Mouse (Mus musculus) kidney, adult 2 months (tissue): ENCODE results near the gene Ctu2. TPM values are rescaled to one million over a fixed set of nuclear protein-coding genes. Genes with fewer than 3 reads are reported as not detected.

Experiments
- DNase-seq: peaks from one replicate; pipeline ENCODE4 v3.0.0; 2021
- H3K27ac ChIP-seq: fragments of 200-500 bp; 2 replicates; pipeline ENCODE4 v1.5.1; 2012; ENCODE audit warnings: low read depth, low read length, control low read depth, inconsistent platforms; ENCODE audit not compliant: insufficient read depth
- H3K27me3 ChIP-seq: fragments of 200-500 bp; replicated peaks from 2 replicates; pipeline ENCODE4 v1.6.1; 2012; ENCODE audit warnings: mild to moderate bottlenecking, moderate library complexity, low read length, inconsistent platforms; ENCODE audit not compliant: control insufficient read depth, insufficient read depth
- H3K36me3 ChIP-seq: fragments of 200-500 bp; 2 replicates; pipeline ENCODE4 v1.6.1; 2012; ENCODE audit warnings: mild to moderate bottlenecking, moderate library complexity, low read length, inconsistent platforms; ENCODE audit not compliant: control insufficient read depth, insufficient read depth
- H3K4me1 ChIP-seq: fragments of 200-500 bp; 2 replicates; pipeline ENCODE4 v1.6.1; 2011; ENCODE audit warnings: low read length; ENCODE audit not compliant: control insufficient read depth, insufficient read depth
- H3K4me3 ChIP-seq: fragments of 200-500 bp; 2 replicates; pipeline ENCODE4 v1.5.1; 2011; ENCODE audit warnings: mild to moderate bottlenecking, low read depth, low read length, control low read depth; ENCODE audit not compliant: insufficient read depth
- CTCF ChIP-seq: fragments of 200-500 bp; conservative IDR thresholded peaks from 2 replicates; pipeline ENCODE4 v1.5.1; 2011; ENCODE audit warnings: low read depth, mild to moderate bottlenecking, control low read depth, low read length, moderate library complexity, mixed read lengths; ENCODE audit not compliant: insufficient read depth, insufficient read length
- POLR2A ChIP-seq: fragments of 200-500 bp; IDR thresholded peaks from one replicate; pipeline ENCODE4 v1.6.1; 2011; ENCODE audit warnings: low read depth, low read length, control low read depth
- WGBS: fragments of 180-500 bp; shearing (Covaris S2); methylation state at CpG from one replicate; pipeline ENCODE4 v1.1.7; 2018; 5-methylcytosine and 5-hydroxymethylcytosine counted together
- polyA plus RNA-seq: library from polyadenylated mRNA; depleted of rRNA; stranded (reverse); fragments of >200 nt; gene quantifications from 2 replicates; pipeline ENCODE4 v1.2.3, GENCODE M21; 2012

Gene Ctu2
- polyA plus RNA-seq, 1 experiment, result 21.1 TPM

- WGBS, result 29% methylated on average over 18 of the region's 18 CpGs
- peak overlapping the region; percentile 83 for H3K4me3 ChIP-seq
- peak overlapping the region; percentile 78 for H3K27ac ChIP-seq
- H3K27me3 ChIP-seq, result no peaks in the 10 kb centered on the region
- TF ChIP-seq POLR2A, result no peak
- TF ChIP-seq CTCF, result no peak
- DNase-seq, result peak; percentile 60
- H3K4me1 ChIP-seq, result peaks cover 10% of the 10 kb centered on the region; the same call in 1 of the 2 replicates
- H3K36me3 ChIP-seq, result no peaks in the 10 kb centered on the region
Measured at GRCm38 (mm10) chr8:122431694-122432442, 44.1 kb upstream of the Ctu2 start.

GRCm38 (mm10) chr8:122432443-122433268, 43.3 kb upstream of the Ctu2 start, which contains the start of gene Cyba:
Gene Cyba, minus strand, starts transcription at chr8:122432930.
- H3K27me3 ChIP-seq, result no peaks in the 10 kb centered on the region
- peak; percentile 89 for DNase-seq
- peak within 1 kb of the TSS; percentile 83 for H3K4me3 ChIP-seq
- peaks cover 10% of the 10 kb centered on the region; the same call in 1 of the 2 replicates for H3K4me1 ChIP-seq
- TF ChIP-seq CTCF, result no peak
- TF ChIP-seq POLR2A, result peak; percentile 72
- 6% methylated on average over 45 of the region's 45 CpGs for WGBS
- H3K36me3 ChIP-seq, result no peaks in the 10 kb centered on the region
- peak within 1 kb of the TSS; percentile 78 for H3K27ac ChIP-seq

- no peak for DNase-seq
- WGBS, result 58% methylated on average over 11 of the region's 11 CpGs
- no peak for TF ChIP-seq POLR2A
- no peak; the same call in 1 of the 2 replicates for TF ChIP-seq CTCF
- Histone ChIP-seq H3K36me3 (no peaks in the 10 kb centered on the region), H3K4me1 (peaks cover 10% of the 10 kb centered on the region; the same call in 1 of the 2 replicates), H3K27me3 (no peaks in the 10 kb centered on the region), H3K27ac (no peak overlapping the region; the same call in 1 of the 2 replicates), H3K4me3 (no peak overlapping the region)
Measured at GRCm38 (mm10) chr8:122433269-122433905, 42.6 kb upstream of the Ctu2 start.

GRCm38 (mm10) chr8:122435375-122435774, 40.6 kb upstream of the Ctu2 start:
- Histone ChIP-seq H3K4me1 (peaks cover 3% of the 10 kb centered on the region; the same call in 1 of the 2 replicates), H3K27ac (no peak overlapping the region), H3K4me3 (no peak overlapping the region), H3K27me3 (no peaks in the 10 kb centered on the region), H3K36me3 (no peaks in the 10 kb centered on the region)
- TF ChIP-seq CTCF, result 0 out of 2 replicates have a peak, but pooled peaks have one; percentile 28
- no peak for TF ChIP-seq POLR2A
- no peak for DNase-seq
- 92% methylated on average over 6 of the region's 6 CpGs for WGBS

- no peak overlapping the region for H3K27ac ChIP-seq
- peaks cover 3% of the 10 kb centered on the region; the same call in 1 of the 2 replicates for H3K4me1 ChIP-seq
- no peak overlapping the region for H3K4me3 ChIP-seq
- no peaks in the 10 kb centered on the region for H3K36me3 ChIP-seq
- no peaks in the 10 kb centered on the region for H3K27me3 ChIP-seq
- WGBS, result 92% methylated on average over 9 of the region's 9 CpGs
- no peak for DNase-seq
- no peak for TF ChIP-seq POLR2A
- no peak for TF ChIP-seq CTCF
Measured at GRCm38 (mm10) chr8:122436146-122436545, 39.8 kb upstream of the Ctu2 start.

GRCm38 (mm10) chr8:122436586-122437125, 39.3 kb upstream of the Ctu2 start:
- 79% methylated on average over 20 of the region's 20 CpGs for WGBS
- Histone ChIP-seq H3K27ac (no peak overlapping the region), H3K4me1 (peaks cover 3% of the 10 kb centered on the region; the same call in 1 of the 2 replicates), H3K36me3 (no peaks in the 10 kb centered on the region), H3K4me3 (no peak overlapping the region), H3K27me3 (no peaks in the 10 kb centered on the region)
- DNase-seq, result no peak
- no peak for TF ChIP-seq POLR2A
- no peak for TF ChIP-seq CTCF
